Mouse (Mus musculus) spleen, adult 12 weeks (tissue): ENCODE data around the gene Aqp9.

ENCODE experiments used
- DNase-seq: peaks from one replicate; pipeline ENCODE4 v3.0.0; 2022; ENCODE audit warnings: low spot score

Gene Aqp9

GRCm38 (mm10) chr9:71167473-71168215, 838 bp downstream of the Aqp9 start:
- no peak for DNase-seq

DNA sequence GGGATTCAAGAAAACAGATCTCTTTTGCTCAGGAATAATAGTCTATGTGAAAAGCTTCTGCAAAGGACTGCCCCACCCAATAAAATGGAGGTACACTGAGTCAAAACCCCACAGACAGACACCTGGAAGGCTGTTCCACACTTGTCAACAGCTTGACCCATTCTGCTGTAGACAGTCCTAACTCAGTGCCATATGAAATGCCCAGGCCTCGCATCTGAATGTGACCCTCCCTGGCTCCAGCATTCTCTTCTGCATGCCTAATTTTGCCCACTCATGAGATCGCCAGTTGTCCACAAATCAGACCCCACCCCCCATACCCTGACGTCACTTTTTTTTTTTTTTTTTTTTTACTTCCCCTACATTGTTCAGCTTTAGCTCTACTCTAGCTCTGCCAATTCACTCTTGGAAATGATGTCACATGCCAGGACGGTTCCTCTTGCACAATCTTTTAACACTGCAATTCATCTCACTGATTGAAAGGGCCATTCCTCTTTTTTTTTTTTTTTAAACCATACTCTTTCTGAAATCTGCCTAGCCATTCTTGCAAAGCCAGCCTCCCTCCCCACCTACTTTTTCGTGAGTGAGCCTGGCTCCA, 1.5 kb downstream of the Aqp9 start:
- DNase-seq = no peak

DNA sequence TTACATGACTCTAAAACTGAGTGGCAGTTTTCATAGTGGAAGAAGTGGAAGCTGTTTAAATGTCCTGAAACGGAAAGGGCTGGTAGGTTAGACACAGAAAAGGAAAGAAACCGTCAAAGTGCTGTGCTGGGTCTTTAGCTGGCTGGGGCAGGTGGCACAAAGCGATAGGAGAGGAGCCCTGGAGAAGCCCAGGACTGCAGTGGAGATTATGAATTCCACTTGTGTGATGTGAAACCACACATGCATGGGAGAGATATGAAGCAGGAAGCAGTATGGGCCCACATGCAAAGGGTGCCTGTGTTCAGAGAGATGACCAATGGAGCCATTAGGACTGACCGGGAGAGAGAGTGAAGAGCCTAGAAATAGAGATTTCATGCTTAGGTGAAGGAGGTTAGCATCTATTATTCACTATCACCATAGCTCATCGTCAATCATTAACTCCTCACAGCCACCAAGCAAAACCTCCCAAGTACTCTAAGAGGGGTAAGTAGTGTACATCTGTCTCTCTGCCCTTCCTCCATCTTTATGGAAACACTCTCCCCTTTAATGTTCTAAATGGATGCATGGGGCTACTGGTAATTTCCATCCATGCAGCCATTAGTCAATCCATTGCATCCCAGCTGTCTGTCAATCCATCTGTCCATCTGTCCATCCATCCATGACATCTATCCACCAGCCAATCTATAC, 2.3 kb downstream of the Aqp9 start:
- peak; percentile 64 for DNase-seq

GRCm38 (mm10) chr9:71165510-71165909, 3.0 kb downstream of the Aqp9 start:
- DNase-seq = no peak

DNA sequence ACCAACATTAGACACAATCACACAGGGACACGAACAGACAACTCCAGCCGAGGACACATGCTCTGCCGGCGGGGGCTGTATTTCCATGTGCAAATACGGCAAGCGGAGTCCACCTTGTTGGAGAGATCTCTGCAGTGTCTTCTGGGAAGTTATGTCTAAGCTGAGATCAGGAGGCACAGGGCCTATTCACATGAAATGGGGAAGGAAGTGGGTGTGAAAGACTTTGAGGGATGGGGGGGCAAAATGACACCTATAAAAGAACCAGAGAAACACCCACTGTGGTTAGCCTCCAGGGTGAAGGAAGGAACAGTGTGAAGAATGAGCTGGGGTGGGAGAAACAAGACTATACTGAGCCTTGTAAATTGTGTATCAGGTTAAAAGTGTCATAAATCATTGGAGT, 3.4 kb downstream of the Aqp9 start:
- no peak for DNase-seq

GRCm38 (mm10) chr9:71164353-71164752, 4.1 kb downstream of the Aqp9 start:
- DNase-seq = no peak

DNA sequence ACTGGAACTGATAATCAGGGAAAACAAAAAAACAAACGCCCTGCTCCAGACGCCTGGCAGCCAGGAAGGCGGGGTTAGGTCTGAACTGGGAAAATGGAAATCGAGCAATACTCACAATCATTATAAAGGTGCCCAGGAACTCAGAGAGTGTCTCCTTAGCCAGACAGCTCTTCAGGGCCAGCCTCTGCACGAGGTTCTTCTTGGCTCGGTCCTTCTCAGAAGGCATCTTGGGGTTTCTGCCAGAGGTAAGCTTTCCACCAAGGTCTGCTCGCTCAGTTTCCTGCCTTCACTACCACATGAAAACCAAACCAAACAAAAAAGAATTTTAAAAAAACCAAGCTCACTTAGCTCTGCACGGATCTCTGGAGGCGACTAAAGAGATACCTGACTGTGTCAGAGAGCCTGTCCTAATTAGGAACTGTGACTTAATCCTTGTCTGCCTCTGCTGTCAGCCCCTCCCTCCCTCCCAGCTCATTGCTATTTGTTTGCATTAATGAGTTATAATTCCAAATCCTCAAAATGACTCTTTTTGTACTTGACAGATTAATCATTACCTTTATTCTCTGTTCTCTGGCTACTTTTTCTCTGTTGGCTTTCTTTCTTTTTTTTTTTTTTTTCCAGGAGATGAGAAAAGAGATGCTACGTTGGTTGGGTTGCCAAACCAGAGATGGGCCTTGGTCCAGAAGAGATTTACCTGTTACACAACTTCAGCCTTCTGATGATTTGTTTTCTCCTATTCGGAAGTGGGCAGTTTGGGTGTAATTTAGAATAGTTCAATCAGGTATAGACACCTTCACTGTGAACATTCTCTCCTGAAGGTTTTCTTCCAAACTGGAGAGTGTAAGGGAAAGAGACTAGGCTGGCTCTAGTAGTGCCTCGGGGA, 5.4 kb downstream of the Aqp9 start:
- no peak for DNase-seq

- no peak for DNase-seq
Measured at GRCm38 (mm10) chr9:71162131-71162857, 6.2 kb downstream of the Aqp9 start.

- no peak for DNase-seq
Measured at GRCm38 (mm10) chr9:71160849-71161711, 7.4 kb downstream of the Aqp9 start.

DNA sequence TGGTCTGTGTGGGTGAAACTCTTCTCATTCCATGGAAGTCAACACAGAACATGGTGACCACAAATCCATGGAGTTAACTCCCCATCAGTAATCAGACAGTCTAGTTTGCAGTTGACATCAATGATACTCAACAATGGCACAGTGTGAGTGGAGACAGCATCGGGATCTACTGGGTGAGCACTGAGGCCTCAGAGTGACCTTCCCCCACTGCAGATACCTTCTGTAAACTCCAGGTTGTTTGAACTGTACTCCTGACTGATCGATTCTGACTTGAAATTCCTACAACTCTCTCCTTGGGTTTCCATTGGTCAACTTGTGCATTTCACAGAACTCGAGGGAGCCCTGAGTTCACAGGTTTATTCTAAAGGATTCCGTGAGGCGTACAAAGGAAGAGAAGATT, 8.8 kb downstream of the Aqp9 start:
- no peak for DNase-seq

DNA sequence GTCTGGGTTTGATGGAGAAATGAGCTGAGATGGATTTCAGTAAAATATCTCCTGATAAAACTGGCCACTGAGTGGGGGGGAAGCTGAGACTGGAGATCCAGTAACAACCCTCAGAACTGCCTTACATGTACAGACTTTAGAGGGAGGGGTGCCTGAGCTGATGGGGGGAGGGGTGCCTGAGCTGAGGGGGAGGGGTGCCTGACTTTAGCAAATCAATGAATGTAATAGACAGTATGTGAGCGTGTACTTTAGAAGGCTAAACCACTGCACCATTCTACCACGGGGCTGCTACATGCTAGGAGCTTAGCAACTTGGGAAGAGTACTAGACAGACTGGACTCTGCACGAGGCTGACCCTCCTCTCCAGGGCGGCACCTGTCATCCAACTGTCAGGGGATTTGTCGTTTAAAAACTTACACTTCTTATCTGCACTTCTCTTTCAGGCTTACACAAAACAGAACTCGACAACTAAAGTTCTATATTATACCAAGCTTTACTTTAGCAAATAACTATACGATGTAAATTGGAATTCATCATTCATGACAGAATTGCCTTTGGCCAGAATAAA, 9.3 kb downstream of the Aqp9 start:
- DNase-seq = no peak

- no peak for DNase-seq
Measured at GRCm38 (mm10) chr9:71157921-71158646, 10.4 kb downstream of the Aqp9 start.

- DNase-seq = no peak
Measured at GRCm38 (mm10) chr9:71156447-71157035, 11.9 kb downstream of the Aqp9 start.

GRCm38 (mm10) chr9:71155399-71156005, 13.0 kb downstream of the Aqp9 start:
- DNase-seq = no peak

DNA sequence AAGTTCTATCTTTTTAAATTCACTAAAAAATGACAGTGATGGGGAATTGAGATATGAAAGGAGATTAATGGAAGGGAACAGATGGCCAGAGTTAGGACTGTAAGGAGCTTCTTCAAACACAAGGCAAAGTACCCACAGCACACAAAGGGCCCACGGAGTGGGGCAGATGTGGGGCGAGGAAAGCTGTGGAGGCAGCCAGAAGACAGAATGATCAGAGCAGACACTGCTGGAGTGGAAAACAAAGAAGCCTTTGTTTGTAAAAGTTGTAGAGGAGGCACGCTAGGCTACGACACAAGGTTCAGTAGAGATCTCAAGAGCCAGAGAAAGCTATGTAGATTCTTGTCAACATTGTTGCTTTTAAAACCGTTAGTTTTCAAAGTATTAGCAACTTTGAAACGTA, 17.1 kb downstream of the Aqp9 start:
- DNase-seq = no peak

DNA sequence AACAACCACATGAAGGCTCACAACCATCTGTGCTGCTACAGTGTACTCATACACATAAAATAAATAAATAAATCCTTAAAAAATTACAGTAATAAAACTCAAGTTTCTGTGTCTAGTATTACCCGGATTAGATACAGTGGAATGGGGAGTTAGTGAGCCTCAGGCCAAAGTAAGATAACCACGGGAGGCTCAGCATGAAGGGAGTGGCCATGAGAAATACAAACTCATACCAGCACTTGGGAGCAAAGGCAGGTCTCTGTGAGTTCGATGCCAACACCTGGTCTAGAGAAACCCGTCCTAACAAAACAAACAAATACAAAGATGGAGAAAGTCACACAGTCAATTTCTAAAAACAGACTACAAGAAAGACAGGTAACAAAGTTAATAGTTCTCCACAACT, 18.3 kb downstream of the Aqp9 start:
- DNase-seq = no peak

- DNase-seq = no peak
Measured at GRCm38 (mm10) chr9:71148890-71149289, 19.6 kb downstream of the Aqp9 start.

DNA sequence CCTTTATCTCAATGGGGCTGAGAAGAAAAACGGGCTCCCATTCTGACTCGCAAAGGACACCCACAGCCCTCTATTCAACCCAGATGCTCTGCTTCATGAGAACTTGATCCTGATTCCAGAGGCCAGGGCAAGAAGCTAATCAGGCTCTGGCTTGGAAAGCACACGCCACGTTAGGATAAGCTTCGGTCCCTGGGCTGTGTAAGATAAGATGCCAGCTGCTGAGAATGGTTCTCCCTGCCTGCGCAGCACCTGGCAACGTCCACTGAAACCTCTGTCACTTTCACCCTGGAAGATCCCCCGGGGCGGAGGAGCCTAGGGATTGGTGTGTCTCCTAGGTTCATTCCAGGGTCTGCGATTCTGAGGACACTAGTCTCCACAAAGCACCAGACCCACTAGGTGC, 22.3 kb downstream of the Aqp9 start:
- DNase-seq = no peak

DNA sequence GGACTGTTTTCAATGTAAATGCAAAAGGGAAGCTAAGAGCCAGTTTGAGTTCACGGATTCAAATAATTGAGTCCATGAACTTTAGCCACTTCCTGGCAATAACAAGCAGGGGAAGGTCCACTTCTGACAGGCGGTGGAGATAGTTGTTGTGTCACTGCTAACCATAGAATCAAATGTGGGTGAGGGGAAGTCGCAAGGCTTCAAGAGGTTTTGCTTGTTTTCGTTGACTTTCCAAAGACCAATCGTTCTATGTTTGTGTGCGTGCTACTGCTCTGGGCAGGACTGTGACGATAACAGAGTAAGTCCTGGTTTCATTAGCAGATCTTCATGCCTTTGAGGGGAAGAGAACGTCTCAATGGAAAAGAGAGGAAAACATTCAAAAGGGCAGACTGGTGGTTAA, 28.3 kb downstream of the Aqp9 start:
- no peak for DNase-seq
